Mouse (Mus musculus) heart, embryonic 14.5 days (tissue): Measurements from ENCODE around the gene Tubb2b. TPM values are rescaled to one million over a fixed set of nuclear protein-coding genes. Genes with fewer than 3 reads are reported as not detected.

Experiments used
- ATAC-seq: fragments of 200-750 bp; cut with Nextera tagmentation; 2 replicates; pipeline ENCODE4 v1.8.0; 2017; ENCODE audit warnings: low read depth, moderate TSS enrichment; ENCODE audit not compliant: insufficient number of reproducible peaks, insufficient read depth, low FRiP score
- H3K27ac ChIP-seq, 2 experiments: fragments of 200-500 bp in 1 of 2; fragments of 300-500 bp in 1 of 2; sonication (generic) in 1 of 2; replicated peaks in 1 of 2; 2 replicates each; pipeline ENCODE4 v1.5.1; 2012 to 2014; ENCODE audit warnings: low read depth in 2 of 2, low read length in 2 of 2, control low read depth in 1 of 2, mild to moderate bottlenecking in 1 of 2, mixed read lengths in 1 of 2; ENCODE audit not compliant: control insufficient read depth in 1 of 2, insufficient read depth in 1 of 2
- H3K27me3 ChIP-seq: fragments of 300-500 bp; sonication (generic); 2 replicates; pipeline ENCODE4 v1.6.1; 2014; ENCODE audit warnings: mild to moderate bottlenecking, low read length, control low read depth; ENCODE audit not compliant: control insufficient read depth, insufficient read depth
- H3K36me3 ChIP-seq: fragments of 300-500 bp; sonication (generic); 2 replicates; pipeline ENCODE4 v1.6.1; 2014; ENCODE audit warnings: mild to moderate bottlenecking, control low read depth, low read length, mixed read lengths; ENCODE audit not compliant: control insufficient read depth, insufficient read depth
- H3K4me1 ChIP-seq, 2 experiments: fragments of 200-500 bp in 1 of 2; fragments of 300-500 bp in 1 of 2; sonication (generic) in 1 of 2; 2 replicates each; pipeline ENCODE4 v1.6.1; 2012 to 2014; ENCODE audit warnings: low read length in 2 of 2, control low read depth in 1 of 2, mixed read lengths in 1 of 2; ENCODE audit not compliant: control insufficient read depth in 2 of 2, insufficient read depth in 2 of 2
- H3K4me2 ChIP-seq: fragments of 300-500 bp; sonication (generic); 2 replicates; pipeline ENCODE4 v1.6.1; 2014; ENCODE audit warnings: mild to moderate bottlenecking, low read length
- H3K4me3 ChIP-seq, 2 experiments: fragments of 200-500 bp in 1 of 2; fragments of 300-500 bp in 1 of 2; sonication (generic) in 1 of 2; 2 replicates each; pipeline ENCODE4 v1.5.1; 2012 to 2014; ENCODE audit warnings: low read length in 2 of 2, mild to moderate bottlenecking in 2 of 2, control low read depth in 1 of 2, low read depth in 1 of 2, moderate library complexity in 1 of 2; ENCODE audit not compliant: control insufficient read depth in 1 of 2, insufficient read depth in 1 of 2
- H3K9ac ChIP-seq: fragments of 300-500 bp; sonication (generic); 2 replicates; pipeline ENCODE4 v1.6.1; 2014; ENCODE audit warnings: mild to moderate bottlenecking, low read length
- H3K9me3 ChIP-seq: fragments of 300-500 bp; sonication (generic); 2 replicates; pipeline ENCODE4 v1.6.1; 2016; ENCODE audit warnings: low read length, control low read depth; ENCODE audit not compliant: control insufficient read depth
- WGBS: fragments of 180-500 bp; shearing (Covaris S2); extraction: QIAGEN DNeasy Blood & Tissue Kit; methylation state at CpG from one replicate; pipeline ENCODE4 v1.1.7; 2014; 5-methylcytosine and 5-hydroxymethylcytosine counted together
- polyA plus RNA-seq: library from polyadenylated mRNA; unstranded; fragments of >200 nt; fragmentation: Nextera tagmentation; extraction: Ambion mirVana; gene quantifications from 2 replicates; pipeline ENCODE4 v1.2.1, GENCODE M21; 2014

Tubb2b gene
- 26.7 and 35.0 TPM in 2 replicates for polyA plus RNA-seq

DNA sequence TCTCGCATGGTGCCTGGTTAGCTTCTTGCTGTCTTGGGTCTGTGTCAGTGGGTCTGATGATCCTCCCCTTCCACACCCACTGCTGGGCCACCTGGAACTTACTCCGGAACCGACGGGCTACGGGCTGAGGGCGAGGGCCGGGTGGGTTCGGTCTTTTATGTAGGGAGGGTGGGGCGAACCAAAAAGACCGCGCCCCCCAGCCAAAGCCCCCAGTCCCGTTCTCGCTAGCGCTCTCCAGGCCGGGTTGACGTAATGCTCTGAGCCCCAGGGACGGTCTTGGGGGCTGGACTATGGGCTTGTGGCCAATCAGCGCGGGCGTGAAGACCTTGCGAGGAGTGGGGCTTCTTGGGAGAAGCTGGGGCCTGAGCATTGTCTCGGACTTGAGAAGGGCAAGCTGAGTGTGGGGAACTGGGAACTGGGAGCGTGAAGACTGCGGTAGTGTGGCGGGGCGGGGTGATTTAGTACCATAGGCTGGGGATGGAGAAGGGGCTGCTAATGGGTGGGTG, at the start of gene Tubb2b:
Gene Tubb2b (minus strand): TSS at position 241 of the 506 bp plus-strand sequence.
- peak within 1 kb of the TSS; percentile 89 for H3K4me2 ChIP-seq
- peaks cover 17 to 25% of the 10 kb centered on the region in 2 experiments for H3K4me1 ChIP-seq
- peak within 1 kb of the TSS; percentile 89 to 91 for H3K27ac ChIP-seq
- H3K9ac ChIP-seq: peak within 1 kb of the TSS; percentile 89
- H3K36me3 ChIP-seq: peaks cover 5% of the 10 kb centered on the region; the same call in 1 of the 2 replicates
- under 1% methylated on average over 26 of the region's 26 CpGs for WGBS
- H3K4me3 ChIP-seq: peak within 1 kb of the TSS; percentile 84
- peak; percentile 92 for ATAC-seq
- no peaks in the 10 kb centered on the region for H3K9me3 ChIP-seq
- H3K27me3 ChIP-seq: peaks cover 7% of the 10 kb centered on the region; the same call in 1 of the 2 replicates

DNA sequence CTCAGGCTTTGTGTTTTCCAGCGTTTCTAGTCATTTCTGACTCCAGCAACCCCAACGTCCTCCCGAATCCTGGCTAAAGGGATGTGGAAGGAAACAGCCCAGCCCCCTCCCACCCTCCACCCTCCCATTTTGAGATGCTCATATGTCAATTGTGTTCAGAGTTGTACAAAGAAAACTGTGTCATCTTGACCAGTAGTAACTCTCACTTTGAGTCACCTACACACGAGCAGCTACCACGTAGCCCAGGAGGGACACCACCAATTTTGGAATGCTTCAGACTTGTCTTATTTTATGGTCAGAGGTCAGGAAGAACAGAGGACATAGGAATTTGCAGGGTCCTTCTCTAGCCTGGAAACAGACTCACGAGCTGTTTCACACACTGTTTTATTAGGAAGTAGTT, 43.8 kb upstream of the Tubb2b start:
- peaks cover 0 to 2% of the 10 kb centered on the region in 2 experiments; a peak in 2 of 4 replicates for H3K4me1 ChIP-seq

DNA sequence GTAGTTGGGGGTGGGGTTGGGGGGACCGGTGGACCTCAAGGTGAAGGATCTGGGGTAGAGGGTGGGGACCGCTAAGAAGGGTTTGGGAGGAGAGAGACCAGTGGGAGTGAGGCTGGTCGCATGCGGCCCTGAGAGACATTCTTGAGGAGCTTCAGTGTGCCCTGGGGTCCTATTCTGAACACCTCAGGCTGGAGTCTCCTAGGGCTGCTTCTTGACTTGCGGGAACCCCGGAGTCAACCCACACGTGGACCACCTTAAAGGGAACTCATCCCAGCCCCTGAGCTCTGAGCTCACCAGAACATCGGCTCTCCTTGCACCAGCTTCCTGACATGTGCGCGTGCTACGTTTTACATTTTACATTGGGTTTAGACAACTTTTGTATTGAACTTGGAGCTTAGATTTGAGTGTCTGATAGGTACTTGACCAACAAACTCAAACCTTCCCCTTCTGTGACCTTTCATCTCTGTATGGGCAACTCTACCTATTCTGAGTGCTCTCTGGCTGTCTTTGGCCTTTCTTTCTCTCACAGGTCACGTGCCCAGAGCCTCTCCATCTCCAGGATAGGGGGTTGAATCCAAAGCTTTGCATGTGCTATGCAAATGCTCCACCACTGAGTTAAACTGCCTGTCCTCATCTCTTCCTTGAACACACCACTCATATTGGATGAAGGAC, 33.2 kb upstream of the Tubb2b start:
- 36% methylated on average over 12 of the region's 12 CpGs for WGBS
- H3K4me2 ChIP-seq: peak overlapping the region; percentile 79
- ATAC-seq: no peak

More for the DNA sequence above, 43.8 kb upstream of the Tubb2b start:
- no peak overlapping the region for H3K9ac ChIP-seq
- no peaks in the 10 kb centered on the region for H3K27me3 ChIP-seq
- no peak overlapping the region for H3K27ac ChIP-seq
- 0 out of 2 replicates have a peak, but pooled peaks cover under 1% of the 10 kb centered on the region for H3K36me3 ChIP-seq
- ATAC-seq: no peak
- H3K4me3 ChIP-seq: no peak overlapping the region
- WGBS: 88% methylated on average over 6 of the region's 6 CpGs
- H3K4me2 ChIP-seq: no peak overlapping the region
- no peaks in the 10 kb centered on the region for H3K9me3 ChIP-seq

DNA sequence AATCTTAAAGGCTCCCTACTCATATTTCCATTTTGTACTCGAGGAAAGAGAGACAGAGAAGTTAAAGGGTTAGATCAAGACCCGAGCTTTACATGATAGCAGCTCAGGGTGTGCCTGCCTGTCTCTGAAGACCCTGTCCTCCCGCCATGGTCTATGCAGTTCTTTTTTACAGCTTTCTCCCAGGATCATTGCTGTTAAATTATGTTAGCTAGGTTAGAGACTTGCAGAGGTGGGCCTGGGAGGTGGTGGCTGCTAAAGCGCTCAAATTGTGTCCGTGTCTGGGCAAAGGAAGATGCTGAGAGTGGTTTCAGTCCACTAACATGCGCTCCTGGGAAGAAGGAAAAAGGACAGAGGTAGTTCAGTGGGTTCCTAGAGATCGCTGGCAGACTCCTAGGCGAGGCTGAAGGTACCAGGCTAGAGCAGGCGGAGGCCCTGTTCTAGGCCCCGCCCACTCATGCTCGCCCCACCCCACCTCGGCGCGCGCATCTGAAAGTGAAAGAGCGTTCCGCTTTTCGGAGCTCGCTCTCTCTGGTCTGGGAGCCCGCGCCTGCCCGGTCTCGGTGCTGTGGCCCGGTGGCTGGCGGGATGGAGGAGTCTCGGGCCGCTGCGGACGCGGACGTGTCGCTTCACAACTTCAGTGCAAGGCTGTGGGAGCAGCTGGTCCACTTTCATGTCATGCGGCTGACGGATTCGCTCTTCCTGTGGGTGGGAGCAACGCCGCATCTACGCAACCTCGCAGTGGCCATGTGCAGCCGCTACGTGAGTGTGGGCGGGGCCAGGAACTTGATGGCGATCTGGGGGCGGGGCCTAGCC, 32.4 kb upstream of the Tubb2b start, which contains the start of gene Psmg4:
Gene Psmg4 (plus strand): TSS at position 474 of the 813 bp plus-strand sequence.
- Histone ChIP-seq H3K36me3 (peaks cover 7% of the 10 kb centered on the region), H3K4me3 (peak within 1 kb of the TSS; percentile 56 to 74), H3K4me1 (peaks cover 2 to 8% of the 10 kb centered on the region in 2 experiments; a peak in 2 of 4 replicates), H3K4me2 (peak within 1 kb of the TSS; percentile 79), H3K9ac (peak within 1 kb of the TSS; percentile 69), H3K9me3 (no peaks in the 10 kb centered on the region), H3K27ac (peak within 1 kb of the TSS; percentile 82 to 92), H3K27me3 (no peaks in the 10 kb centered on the region)
- 4% methylated on average over 43 of the region's 44 CpGs for WGBS
- peak; percentile 92 for ATAC-seq

More for the DNA sequence above, 33.2 kb upstream of the Tubb2b start:
- Histone ChIP-seq H3K36me3 (peaks cover 7% of the 10 kb centered on the region), H3K4me1 (peaks cover 2 to 8% of the 10 kb centered on the region in 2 experiments; a peak in 2 of 4 replicates), H3K4me3 (peak overlapping the region; percentile 56 to 74), H3K9ac (peak overlapping the region; percentile 69), H3K9me3 (no peaks in the 10 kb centered on the region), H3K27me3 (no peaks in the 10 kb centered on the region), H3K27ac (peak overlapping the region; percentile 47 to 82; a peak in 3 of 4 replicates)

DNA sequence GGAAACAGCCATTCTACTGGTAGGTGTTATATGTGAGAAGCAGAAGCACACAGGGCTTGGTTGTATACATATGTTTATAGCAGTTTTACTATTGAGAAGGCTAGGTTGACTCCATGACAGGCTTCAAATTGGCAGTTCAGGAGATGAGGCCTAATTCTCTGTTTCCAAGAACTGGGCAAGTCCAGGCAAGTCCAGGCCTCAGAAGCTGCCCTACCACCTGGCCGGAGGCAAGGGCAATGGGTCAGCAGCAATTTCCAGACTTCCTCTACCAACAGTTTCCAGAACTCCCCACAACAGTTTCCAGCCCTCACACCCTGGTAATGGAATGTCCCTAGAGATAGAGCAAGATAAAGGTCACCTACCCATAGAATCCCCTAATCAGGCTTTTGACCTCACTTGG, 29.7 kb upstream of the Tubb2b start:
- Histone ChIP-seq H3K4me1 (peaks cover 18 to 25% of the 10 kb centered on the region in 2 experiments), H3K27ac (no peak overlapping the region), H3K9ac (no peak overlapping the region), H3K36me3 (no peaks in the 10 kb centered on the region), H3K27me3 (no peaks in the 10 kb centered on the region), H3K4me2 (no peak overlapping the region), H3K4me3 (no peak overlapping the region), H3K9me3 (no peaks in the 10 kb centered on the region)
- no peak for ATAC-seq
- WGBS: 83% methylated on average over 1 of the region's 1 CpGs

DNA sequence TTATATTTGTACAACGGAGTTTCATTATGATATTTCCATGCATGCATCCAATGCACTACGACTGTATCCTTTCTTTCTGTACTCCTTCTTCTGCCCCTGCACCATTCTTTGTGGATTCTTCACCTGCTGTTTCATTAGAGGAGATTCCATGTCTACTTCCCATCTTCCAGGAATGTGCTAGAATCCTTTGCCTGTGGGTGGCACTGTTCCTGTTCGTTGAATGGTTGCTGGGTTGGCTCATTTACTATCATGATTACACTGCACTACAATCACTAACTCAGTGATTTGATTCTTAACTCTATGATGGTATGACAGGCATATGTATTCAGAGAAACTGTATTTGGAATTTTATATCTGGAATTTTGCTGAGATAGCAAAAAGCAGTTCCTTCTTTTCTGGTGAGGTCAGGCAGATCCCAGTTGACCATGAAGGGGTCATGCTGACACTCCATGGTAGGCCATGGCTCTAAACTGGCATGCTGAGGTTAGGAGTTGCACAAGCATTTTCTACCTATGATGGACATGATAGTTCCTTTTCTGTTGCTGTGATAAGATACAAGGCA, 27.4 kb upstream of the Tubb2b start:
- ATAC-seq: no peak
- Histone ChIP-seq H3K36me3 (no peaks in the 10 kb centered on the region), H3K27ac (peak overlapping the region in 1 of 2 experiments; percentile 90; a peak in 1 of 4 replicates), H3K4me3 (no peak overlapping the region), H3K4me2 (no peak overlapping the region), H3K4me1 (peaks cover 23 to 24% of the 10 kb centered on the region in 2 experiments), H3K9me3 (no peaks in the 10 kb centered on the region), H3K9ac (no peak overlapping the region), H3K27me3 (no peaks in the 10 kb centered on the region)
- 90% methylated on average over 3 of the region's 3 CpGs for WGBS

DNA sequence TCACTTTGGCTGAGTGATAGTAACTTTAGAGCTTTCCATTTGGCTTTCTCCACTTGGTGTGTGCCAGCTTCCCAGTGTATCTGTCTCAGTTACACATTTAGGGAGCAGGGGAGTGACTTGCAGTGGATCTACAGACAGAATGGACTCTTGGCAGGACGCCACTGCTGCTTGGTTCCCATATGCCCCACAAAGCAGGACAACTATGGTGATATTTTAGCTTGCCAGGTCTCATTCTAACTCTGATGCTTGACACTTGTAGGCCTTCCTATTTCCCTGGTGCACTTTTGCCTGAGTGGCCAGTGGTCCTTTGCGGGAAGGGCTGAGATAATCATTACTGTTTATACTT, 26.5 kb upstream of the Tubb2b start:
- no peak overlapping the region for H3K4me3 ChIP-seq
- peak; percentile 28; the same call in 1 of the 2 replicates for ATAC-seq
- peak overlapping the region; percentile 27 for H3K4me2 ChIP-seq
- H3K9me3 ChIP-seq: no peaks in the 10 kb centered on the region
- H3K27ac ChIP-seq: peak overlapping the region; percentile 90 to 95
- no peaks in the 10 kb centered on the region for H3K27me3 ChIP-seq
- no peaks in the 10 kb centered on the region for H3K36me3 ChIP-seq
- peaks cover 23 to 24% of the 10 kb centered on the region in 2 experiments for H3K4me1 ChIP-seq
- 53% methylated on average over 2 of the region's 2 CpGs for WGBS
- no peak overlapping the region for H3K9ac ChIP-seq
